Mouse (Mus musculus): ENCODE measurements around the gene Ddx20. TPM values are rescaled to one million over a fixed set of nuclear protein-coding genes. Genes with fewer than 3 reads are reported as not detected.

Gene Ddx20
- 12.6 and 13.8 TPM in 2 replicates for polyA plus RNA-seq (2012; rRNA removed)

GRCm38 (mm10) chr3:105687324-105688060, at the start of gene Ddx20:
Gene Ddx20 (minus strand): TSS chr3:105687574.
- no peaks in the 10 kb centered on the region for H3K4me1 ChIP-seq (ENCODE audit: control insufficient read depth, insufficient read depth, low read length)
- peak within 1 kb of the TSS; percentile 80 for H3K4me3 ChIP-seq (replicated peaks; ENCODE audit: insufficient read depth, low read depth, low read length)
- under 1% methylated on average over 71 of the region's 72 CpGs for WGBS
- H3K27ac ChIP-seq (ENCODE audit: insufficient read depth, low read length) = peak within 1 kb of the TSS; percentile 90
- peak; percentile 90 to 95 for DNase-seq
- TF ChIP-seq POLR2A (IDR thresholded peaks at IDR 0.05; ENCODE audit: borderline replicate concordance, insufficient read depth, low read length) (peak; percentile 68; the same call in 1 of the 2 replicates), CTCF (IDR thresholded peaks at IDR 0.05; ENCODE audit: borderline replicate concordance, insufficient read depth, low read depth, low read length) (peak; percentile 80)
- no peaks in the 10 kb centered on the region for H3K27me3 ChIP-seq (ENCODE audit: control insufficient read depth, insufficient read depth, low read length)

GRCm38 (mm10) chr3:105737070-105737469, 49.7 kb upstream of the Ddx20 start:
- Histone ChIP-seq H3K4me1 (ENCODE audit: control insufficient read depth, insufficient read depth, low read length) (no peaks in the 10 kb centered on the region), H3K27me3 (ENCODE audit: control insufficient read depth, insufficient read depth, low read length) (no peaks in the 10 kb centered on the region), H3K4me3 (replicated peaks; ENCODE audit: insufficient read depth, low read depth, low read length) (no peak overlapping the region), H3K27ac (ENCODE audit: insufficient read depth, low read length) (no peak overlapping the region)
- no peak for TF ChIP-seq POLR2A (IDR thresholded peaks at IDR 0.05; ENCODE audit: borderline replicate concordance, insufficient read depth, low read length)
- no peak for TF ChIP-seq CTCF (IDR thresholded peaks at IDR 0.05; ENCODE audit: borderline replicate concordance, insufficient read depth, low read depth, low read length)
- 96% methylated on average over 7 of the region's 7 CpGs for WGBS
- DNase-seq = no peak

GRCm38 (mm10) chr3:105736148-105736547, 48.8 kb upstream of the Ddx20 start:
- H3K27me3 ChIP-seq (ENCODE audit: control insufficient read depth, insufficient read depth, low read length) = no peaks in the 10 kb centered on the region
- no peak for TF ChIP-seq POLR2A (IDR thresholded peaks at IDR 0.05; ENCODE audit: borderline replicate concordance, insufficient read depth, low read length)
- TF ChIP-seq CTCF (IDR thresholded peaks at IDR 0.05; ENCODE audit: borderline replicate concordance, insufficient read depth, low read depth, low read length) = no peak
- DNase-seq = no peak
- H3K4me3 ChIP-seq (replicated peaks; ENCODE audit: insufficient read depth, low read depth, low read length) = no peak overlapping the region
- 22% methylated on average over 1 of the region's 1 CpGs for WGBS
- H3K27ac ChIP-seq (ENCODE audit: insufficient read depth, low read length) = no peak overlapping the region
- H3K4me1 ChIP-seq (ENCODE audit: control insufficient read depth, insufficient read depth, low read length) = no peaks in the 10 kb centered on the region

GRCm38 (mm10) chr3:105735285-105735684, 47.9 kb upstream of the Ddx20 start:
- DNase-seq = no peak
- no peak overlapping the region for H3K4me3 ChIP-seq (replicated peaks; ENCODE audit: insufficient read depth, low read depth, low read length)
- H3K4me1 ChIP-seq (ENCODE audit: control insufficient read depth, insufficient read depth, low read length) = no peaks in the 10 kb centered on the region
- no peaks in the 10 kb centered on the region for H3K27me3 ChIP-seq (ENCODE audit: control insufficient read depth, insufficient read depth, low read length)
- no peak overlapping the region for H3K27ac ChIP-seq (ENCODE audit: insufficient read depth, low read length)
- no peak for TF ChIP-seq POLR2A (IDR thresholded peaks at IDR 0.05; ENCODE audit: borderline replicate concordance, insufficient read depth, low read length)
- no peak for TF ChIP-seq CTCF (IDR thresholded peaks at IDR 0.05; ENCODE audit: borderline replicate concordance, insufficient read depth, low read depth, low read length)

DNA sequence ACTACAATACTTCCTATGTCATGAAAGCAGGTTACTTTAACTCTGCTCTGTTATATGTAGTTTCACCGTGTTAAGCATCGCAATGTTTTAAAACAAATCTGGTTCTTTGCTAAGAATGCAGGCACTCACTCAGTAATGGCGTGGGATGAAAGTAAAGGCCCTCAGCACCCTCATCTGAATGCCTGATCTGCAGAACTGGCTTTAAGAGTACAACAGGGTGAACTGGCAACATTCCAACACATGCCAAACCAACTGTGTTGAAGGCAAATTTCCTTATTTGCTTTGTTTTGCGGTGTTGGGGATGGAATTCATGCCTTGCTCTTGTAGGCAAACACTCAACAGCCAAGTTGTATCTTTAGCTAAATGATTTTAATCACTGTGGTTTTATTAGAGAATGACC, 46.2 kb upstream of the Ddx20 start:
- 77% methylated on average over 4 of the region's 4 CpGs for WGBS
- DNase-seq = no peak
- Histone ChIP-seq H3K4me1 (ENCODE audit: control insufficient read depth, insufficient read depth, low read length) (no peaks in the 10 kb centered on the region), H3K27me3 (ENCODE audit: control insufficient read depth, insufficient read depth, low read length) (no peaks in the 10 kb centered on the region), H3K27ac (ENCODE audit: insufficient read depth, low read length) (no peak overlapping the region), H3K4me3 (replicated peaks; ENCODE audit: insufficient read depth, low read depth, low read length) (no peak overlapping the region)
- TF ChIP-seq CTCF (IDR thresholded peaks at IDR 0.05; ENCODE audit: borderline replicate concordance, insufficient read depth, low read depth, low read length) (no peak), POLR2A (IDR thresholded peaks at IDR 0.05; ENCODE audit: borderline replicate concordance, insufficient read depth, low read length) (no peak)

- Histone ChIP-seq H3K27ac (ENCODE audit: insufficient read depth, low read length) (no peak overlapping the region), H3K4me3 (replicated peaks; ENCODE audit: insufficient read depth, low read depth, low read length) (no peak overlapping the region), H3K27me3 (ENCODE audit: control insufficient read depth, insufficient read depth, low read length) (no peaks in the 10 kb centered on the region), H3K4me1 (ENCODE audit: control insufficient read depth, insufficient read depth, low read length) (no peaks in the 10 kb centered on the region)
- TF ChIP-seq CTCF (IDR thresholded peaks at IDR 0.05; ENCODE audit: borderline replicate concordance, insufficient read depth, low read depth, low read length) (no peak), POLR2A (IDR thresholded peaks at IDR 0.05; ENCODE audit: borderline replicate concordance, insufficient read depth, low read length) (no peak)
- DNase-seq = no peak
- 89% methylated on average over 4 of the region's 4 CpGs for WGBS
Measured at GRCm38 (mm10) chr3:105732360-105732759, 45.0 kb upstream of the Ddx20 start.

GRCm38 (mm10) chr3:105726037-105726436, 38.7 kb upstream of the Ddx20 start:
- H3K4me3 ChIP-seq (replicated peaks; ENCODE audit: insufficient read depth, low read depth, low read length) = no peak overlapping the region
- 0% methylated on average over 1 of the region's 1 CpGs for WGBS
- DNase-seq = peak; percentile 54 to 64
- no peak overlapping the region for H3K27ac ChIP-seq (ENCODE audit: insufficient read depth, low read length)
- H3K4me1 ChIP-seq (ENCODE audit: control insufficient read depth, insufficient read depth, low read length) = no peaks in the 10 kb centered on the region
- H3K27me3 ChIP-seq (ENCODE audit: control insufficient read depth, insufficient read depth, low read length) = no peaks in the 10 kb centered on the region
- TF ChIP-seq POLR2A (IDR thresholded peaks at IDR 0.05; ENCODE audit: borderline replicate concordance, insufficient read depth, low read length) (no peak), CTCF (IDR thresholded peaks at IDR 0.05; ENCODE audit: borderline replicate concordance, insufficient read depth, low read depth, low read length) (peak; percentile 27; the same call in 1 of the 2 replicates)

GRCm38 (mm10) chr3:105722510-105722909, 35.1 kb upstream of the Ddx20 start:
- H3K4me1 ChIP-seq (ENCODE audit: control insufficient read depth, insufficient read depth, low read length) = peaks cover 17% of the 10 kb centered on the region
- no peak for DNase-seq
- H3K4me3 ChIP-seq (replicated peaks; ENCODE audit: insufficient read depth, low read depth, low read length) = no peak overlapping the region
- H3K27me3 ChIP-seq (ENCODE audit: control insufficient read depth, insufficient read depth, low read length) = no peaks in the 10 kb centered on the region
- TF ChIP-seq POLR2A (IDR thresholded peaks at IDR 0.05; ENCODE audit: borderline replicate concordance, insufficient read depth, low read length) (no peak), CTCF (IDR thresholded peaks at IDR 0.05; ENCODE audit: borderline replicate concordance, insufficient read depth, low read depth, low read length) (no peak)
- no peak overlapping the region for H3K27ac ChIP-seq (ENCODE audit: insufficient read depth, low read length)
- 83% methylated on average over 3 of the region's 3 CpGs for WGBS

Measured in cerebellum, adult 2 months (tissue).